Mouse (Mus musculus): ENCODE data around the gene Atp1b2. TPM values are rescaled to one million over a fixed set of nuclear protein-coding genes. Genes with fewer than 3 reads are reported as not detected.

Atp1b2 gene
- total and polyA plus RNA-seq, 3 experiments, result 17.0 to 23.7 (median 20.3) TPM

DNA sequence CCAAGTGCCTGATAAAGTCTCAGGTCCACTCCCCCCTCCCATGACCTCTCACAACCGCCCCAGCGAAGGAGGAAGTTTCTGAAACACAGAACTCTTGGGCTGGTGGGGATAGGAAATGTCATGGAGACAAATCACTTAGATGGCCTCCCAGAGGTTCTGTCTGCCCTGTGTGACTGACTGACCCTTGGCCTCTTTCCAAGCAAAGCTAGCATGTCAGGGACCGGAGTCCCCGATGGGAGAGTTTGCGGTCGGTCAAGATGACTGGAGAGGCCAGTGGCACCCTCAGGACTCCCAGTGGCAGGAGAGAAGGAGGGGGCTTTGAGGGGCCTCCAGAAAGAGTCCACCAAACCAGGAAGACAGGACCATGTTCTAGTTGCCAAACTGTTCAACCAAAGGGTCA, 47.0 kb downstream of the Atp1b2 start:
- intact Hi-C loops (cut with DNase I), result no loop called here
- H3K4me1 ChIP-seq (ENCODE audit: control insufficient read depth, insufficient read depth, low read length), result no peaks in the 10 kb centered on the region
- no peak for TF ChIP-seq CTCF (IDR thresholded peaks at IDR 0.05)
- no peak for TF ChIP-seq EP300 (IDR thresholded peaks at IDR 0.05; ENCODE audit: insufficient read depth, low read depth, low read length)
- no peak for TF ChIP-seq POLR2A (IDR thresholded peaks at IDR 0.05; ENCODE audit: insufficient read depth, low read depth, low read length)
- H3K79me2 ChIP-seq (replicated peaks; ENCODE audit: control insufficient read depth, insufficient read depth, low read length), result no peaks in the 10 kb centered on the region
- no peaks in the 10 kb centered on the region for H3K36me3 ChIP-seq (ENCODE audit: control insufficient read depth, insufficient read depth, low read length)
- no peak overlapping the region for H3K9ac ChIP-seq (ENCODE audit: low read depth, low read length)
- H3K4me3 ChIP-seq, result no peak overlapping the region; the same call in 1 of the 2 replicates
- no peak for DNase-seq
- 21% methylated on average over 6 of the region's 6 CpGs for WGBS
- H3K27me3 ChIP-seq (ENCODE audit: control insufficient read depth, insufficient read depth, low read length), result 0 out of 2 replicates have a peak, but pooled peaks cover 1% of the 10 kb centered on the region
- H3K27ac ChIP-seq, result peak overlapping the region; percentile 65

- TF ChIP-seq EP300 (IDR thresholded peaks at IDR 0.05; ENCODE audit: insufficient read depth, low read depth, low read length), result no peak
- TF ChIP-seq POLR2A (IDR thresholded peaks at IDR 0.05; ENCODE audit: insufficient read depth, low read depth, low read length), result no peak
- TF ChIP-seq CTCF (IDR thresholded peaks at IDR 0.05), result no peak
- no peak for DNase-seq
- Histone ChIP-seq H3K4me3 (no peak overlapping the region), H3K9ac (ENCODE audit: low read depth, low read length) (no peak overlapping the region), H3K36me3 (ENCODE audit: control insufficient read depth, insufficient read depth, low read length) (no peaks in the 10 kb centered on the region), H3K4me1 (ENCODE audit: control insufficient read depth, insufficient read depth, low read length) (no peaks in the 10 kb centered on the region), H3K79me2 (replicated peaks; ENCODE audit: control insufficient read depth, insufficient read depth, low read length) (no peaks in the 10 kb centered on the region), H3K27ac (no peak overlapping the region), H3K27me3 (ENCODE audit: control insufficient read depth, insufficient read depth, low read length) (0 out of 2 replicates have a peak, but pooled peaks cover 1% of the 10 kb centered on the region)
- 67% methylated on average over 14 of the region's 14 CpGs for WGBS
- intact Hi-C loops (cut with DNase I), result no loop called here
Observed at GRCm38 (mm10) chr11:69557381-69557958, 48.3 kb downstream of the Atp1b2 start.

- DNase-seq, result no peak
- Histone ChIP-seq H3K79me2 (replicated peaks; ENCODE audit: control insufficient read depth, insufficient read depth, low read length) (no peaks in the 10 kb centered on the region), H3K27me3 (ENCODE audit: control insufficient read depth, insufficient read depth, low read length) (no peaks in the 10 kb centered on the region), H3K9ac (ENCODE audit: low read depth, low read length) (no peak overlapping the region), H3K4me1 (ENCODE audit: control insufficient read depth, insufficient read depth, low read length) (no peaks in the 10 kb centered on the region), H3K27ac (no peak overlapping the region), H3K36me3 (ENCODE audit: control insufficient read depth, insufficient read depth, low read length) (no peaks in the 10 kb centered on the region), H3K4me3 (no peak overlapping the region)
- intact Hi-C loops (cut with DNase I), result no loop called here
- TF ChIP-seq EP300 (IDR thresholded peaks at IDR 0.05; ENCODE audit: insufficient read depth, low read depth, low read length) (no peak), CTCF (IDR thresholded peaks at IDR 0.05) (no peak), POLR2A (IDR thresholded peaks at IDR 0.05; ENCODE audit: insufficient read depth, low read depth, low read length) (no peak)
- WGBS, result 47% methylated on average over 5 of the region's 5 CpGs
Observed at GRCm38 (mm10) chr11:69554539-69555140, 51.1 kb downstream of the Atp1b2 start.

GRCm38 (mm10) chr11:69553341-69553721, 52.4 kb downstream of the Atp1b2 start:
- no peak overlapping the region for H3K9ac ChIP-seq (ENCODE audit: low read depth, low read length)
- TF ChIP-seq CTCF (IDR thresholded peaks at IDR 0.05), result no peak
- TF ChIP-seq POLR2A (IDR thresholded peaks at IDR 0.05; ENCODE audit: insufficient read depth, low read depth, low read length), result no peak
- no peak for TF ChIP-seq EP300 (IDR thresholded peaks at IDR 0.05; ENCODE audit: insufficient read depth, low read depth, low read length)
- no peaks in the 10 kb centered on the region for H3K36me3 ChIP-seq (ENCODE audit: control insufficient read depth, insufficient read depth, low read length)
- DNase-seq, result no peak
- no peaks in the 10 kb centered on the region for H3K27me3 ChIP-seq (ENCODE audit: control insufficient read depth, insufficient read depth, low read length)
- H3K4me1 ChIP-seq (ENCODE audit: control insufficient read depth, insufficient read depth, low read length), result no peaks in the 10 kb centered on the region
- H3K27ac ChIP-seq, result no peak overlapping the region
- intact Hi-C loops (cut with DNase I), result no loop called here
- 53% methylated on average over 2 of the region's 2 CpGs for WGBS
- H3K4me3 ChIP-seq, result no peak overlapping the region
- no peaks in the 10 kb centered on the region for H3K79me2 ChIP-seq (replicated peaks; ENCODE audit: control insufficient read depth, insufficient read depth, low read length)

GRCm38 (mm10) chr11:69552622-69553340, 53.0 kb downstream of the Atp1b2 start:
- H3K27me3 ChIP-seq (ENCODE audit: control insufficient read depth, insufficient read depth, low read length), result no peaks in the 10 kb centered on the region
- H3K4me3 ChIP-seq, result no peak overlapping the region
- H3K36me3 ChIP-seq (ENCODE audit: control insufficient read depth, insufficient read depth, low read length), result no peaks in the 10 kb centered on the region
- H3K27ac ChIP-seq, result no peak overlapping the region
- DNase-seq, result no peak
- no peaks in the 10 kb centered on the region for H3K79me2 ChIP-seq (replicated peaks; ENCODE audit: control insufficient read depth, insufficient read depth, low read length)
- H3K4me1 ChIP-seq (ENCODE audit: control insufficient read depth, insufficient read depth, low read length), result no peaks in the 10 kb centered on the region
- WGBS, result 36% methylated on average over 14 of the region's 14 CpGs
- intact Hi-C loops (cut with DNase I), result no loop called here
- no peak overlapping the region for H3K9ac ChIP-seq (ENCODE audit: low read depth, low read length)
- no peak for TF ChIP-seq CTCF (IDR thresholded peaks at IDR 0.05)
- TF ChIP-seq EP300 (IDR thresholded peaks at IDR 0.05; ENCODE audit: insufficient read depth, low read depth, low read length), result no peak
- TF ChIP-seq POLR2A (IDR thresholded peaks at IDR 0.05; ENCODE audit: insufficient read depth, low read depth, low read length), result no peak

DNA sequence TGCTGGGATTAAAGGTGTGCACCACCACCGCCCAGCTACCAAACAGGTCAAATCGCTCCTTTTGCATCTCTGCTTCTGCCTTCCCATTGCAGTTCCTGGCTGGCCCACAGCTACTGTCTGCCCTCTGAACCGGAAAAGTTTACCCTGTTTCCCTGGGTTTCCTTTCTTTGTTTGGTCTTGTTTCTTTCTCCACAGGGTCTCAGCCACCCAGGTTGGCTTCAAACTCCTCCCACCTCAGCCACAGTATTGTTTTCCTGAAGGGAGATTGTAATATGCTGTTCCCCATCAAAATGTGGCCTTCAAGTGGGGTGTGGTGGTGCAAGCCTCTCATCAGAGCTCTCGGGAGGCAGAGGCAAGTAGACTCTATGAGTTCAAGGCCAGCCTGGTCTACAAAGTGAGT, 54.4 kb downstream of the Atp1b2 start:
- TF ChIP-seq POLR2A (IDR thresholded peaks at IDR 0.05; ENCODE audit: insufficient read depth, low read depth, low read length), result no peak
- TF ChIP-seq CTCF (IDR thresholded peaks at IDR 0.05), result no peak
- TF ChIP-seq EP300 (IDR thresholded peaks at IDR 0.05; ENCODE audit: insufficient read depth, low read depth, low read length), result no peak
- no peaks in the 10 kb centered on the region for H3K36me3 ChIP-seq (ENCODE audit: control insufficient read depth, insufficient read depth, low read length)
- H3K4me1 ChIP-seq (ENCODE audit: control insufficient read depth, insufficient read depth, low read length), result peaks cover 3% of the 10 kb centered on the region; the same call in 1 of the 2 replicates
- H3K27me3 ChIP-seq (ENCODE audit: control insufficient read depth, insufficient read depth, low read length), result no peaks in the 10 kb centered on the region
- no peak overlapping the region for H3K4me3 ChIP-seq
- intact Hi-C loops (cut with DNase I), result no loop called here
- H3K27ac ChIP-seq, result no peak overlapping the region
- 66% methylated on average over 4 of the region's 4 CpGs for WGBS
- H3K79me2 ChIP-seq (replicated peaks; ENCODE audit: control insufficient read depth, insufficient read depth, low read length), result no peaks in the 10 kb centered on the region
- DNase-seq, result no peak
- no peak overlapping the region for H3K9ac ChIP-seq (ENCODE audit: low read depth, low read length)

Small RNA genes lying within 50 kb of the gene (microRNA-seq; reads per million reads assigned to microRNA genes)
- gene Mir467f, result 0 reads per million in 2 experiments

Other genes with a start within 250 kb of the Atp1b2 start
Only the 30 nearest of the 32 such genes appear.
- 100 to 1,000 TPM; 102 to 113 TPM for gene Naa38, start 210.5 kb downstream of the Atp1b2 start, total RNA-seq (2021)
- 128 and 145 TPM in 2 replicates for gene Naa38, start 210.5 kb downstream of the Atp1b2 start, polyA plus RNA-seq (2012; rRNA removed)
- 10 to 100 TPM; 27.9 to 32.1 TPM for gene Cyb5d1, start 210.3 kb downstream of the Atp1b2 start, total RNA-seq (2021)
- 19.9 and 29.8 TPM in 2 replicates for gene Cyb5d1, start 210.3 kb downstream of the Atp1b2 start, polyA plus RNA-seq (2012; rRNA removed)
- gene Tmem88, start 207.7 kb downstream of the Atp1b2 start, total RNA-seq (2021), result 10 to 100 TPM; 20.4 to 21.4 TPM
- 61.4 and 66.4 TPM in 2 replicates for gene Tmem88, start 207.7 kb downstream of the Atp1b2 start, polyA plus RNA-seq (2012; rRNA removed)
- gene Kdm6b, start 192.3 kb downstream of the Atp1b2 start, total RNA-seq (2021), result 10 to 100 TPM; 19.7 to 27.8 TPM
- gene Kdm6b, start 192.3 kb downstream of the Atp1b2 start, polyA plus RNA-seq (2012; rRNA removed), result 6.5 and 8.6 TPM in 2 replicates
- gene Dnah2, start 56.8 kb downstream of the Atp1b2 start, total RNA-seq (2021), result under 1 TPM; 0.08 to 0.41 TPM
- 0.15 and 0.23 TPM in 2 replicates for gene Dnah2, start 56.8 kb downstream of the Atp1b2 start, polyA plus RNA-seq (2012; rRNA removed)
- 100 to 1,000 TPM in 1 of 2 experiments, 10 to 100 TPM in 1; 89.2 to 106 TPM for gene Efnb3, start 45.7 kb downstream of the Atp1b2 start, total RNA-seq (2021)
- 57.4 and 95.6 TPM in 2 replicates for gene Efnb3, start 45.7 kb downstream of the Atp1b2 start, polyA plus RNA-seq (2012; rRNA removed)
- gene Wrap53, start 25.7 kb downstream of the Atp1b2 start, total RNA-seq (2021), result 1 to 10 TPM; 5.4 to 5.6 TPM
- 10.1 and 10.5 TPM in 2 replicates for gene Wrap53, start 25.7 kb downstream of the Atp1b2 start, polyA plus RNA-seq (2012; rRNA removed)
- gene Trp53, start 25.6 kb downstream of the Atp1b2 start, total RNA-seq (2021), result 10 to 100 TPM; 13.6 to 15.3 TPM
- gene Trp53, start 25.6 kb downstream of the Atp1b2 start, polyA plus RNA-seq (2012; rRNA removed), result 35.0 and 41.6 TPM in 2 replicates
- gene Shbg, start 12.0 kb upstream of the Atp1b2 start, total RNA-seq (2021), result not detected
- gene Shbg, start 12.0 kb upstream of the Atp1b2 start, polyA plus RNA-seq (2012; rRNA removed), result not detected in 2 replicates
- gene Sat2, start 16.1 kb upstream of the Atp1b2 start, total RNA-seq (2021), result 1 to 10 TPM; 1.8 to 1.9 TPM
- gene Sat2, start 16.1 kb upstream of the Atp1b2 start, polyA plus RNA-seq (2012; rRNA removed), result 4.5 and 6.1 TPM in 2 replicates
- gene Fxr2, start 27.0 kb upstream of the Atp1b2 start, total RNA-seq (2021), result 100 to 1,000 TPM in 1 of 2 experiments, 10 to 100 TPM in 1; 86.0 to 103 TPM
- gene Fxr2, start 27.0 kb upstream of the Atp1b2 start, polyA plus RNA-seq (2012; rRNA removed), result 61.2 and 112 TPM in 2 replicates
- gene Sox15, start 49.4 kb upstream of the Atp1b2 start, total RNA-seq (2021), result not detected
- gene Sox15, start 49.4 kb upstream of the Atp1b2 start, polyA plus RNA-seq (2012; rRNA removed), result not detected in 2 replicates
- 10 to 100 TPM; 13.7 to 14.2 TPM for gene Mpdu1, start 56.7 kb upstream of the Atp1b2 start, total RNA-seq (2021)
- 40.8 and 41.3 TPM in 2 replicates for gene Mpdu1, start 56.7 kb upstream of the Atp1b2 start, polyA plus RNA-seq (2012; rRNA removed)
- gene Cd68, start 60.2 kb upstream of the Atp1b2 start, total RNA-seq (2021), result 1 to 10 TPM; 7.4 to 7.6 TPM
- 7.0 and 14.8 TPM in 2 replicates for gene Cd68, start 60.2 kb upstream of the Atp1b2 start, polyA plus RNA-seq (2012; rRNA removed)
- 100 to 1,000 TPM; 173 to 198 TPM for gene Eif4a1, start 66.5 kb upstream of the Atp1b2 start, total RNA-seq (2021)
- gene Eif4a1, start 66.5 kb upstream of the Atp1b2 start, polyA plus RNA-seq (2012; rRNA removed), result 147 and 250 TPM in 2 replicates
- gene Senp3, start 76.1 kb upstream of the Atp1b2 start, total RNA-seq (2021), result 10 to 100 TPM; 31.1 to 33.2 TPM
- gene Senp3, start 76.1 kb upstream of the Atp1b2 start, polyA plus RNA-seq (2012; rRNA removed), result 35.1 and 51.8 TPM in 2 replicates
- 1 to 10 TPM; 1.4 to 3.2 TPM for gene Tnfsf13, start 79.8 kb upstream of the Atp1b2 start, total RNA-seq (2021)
- 2.9 and 4.0 TPM in 2 replicates for gene Tnfsf13, start 79.8 kb upstream of the Atp1b2 start, polyA plus RNA-seq (2012; rRNA removed)
- gene Tnfsf12, start 89.9 kb upstream of the Atp1b2 start, total RNA-seq (2021), result 10 to 100 TPM; 18.4 to 21.9 TPM
- 29.2 and 32.0 TPM in 2 replicates for gene Tnfsf12, start 89.9 kb upstream of the Atp1b2 start, polyA plus RNA-seq (2012; rRNA removed)
- 1 to 10 TPM; 2.8 to 3.2 TPM for gene Tnfsfm13, start 90.2 kb upstream of the Atp1b2 start, total RNA-seq (2021)
- 3.7 and 4.7 TPM in 2 replicates for gene Tnfsfm13, start 90.2 kb upstream of the Atp1b2 start, polyA plus RNA-seq (2012; rRNA removed)
- 10 to 100 TPM; 25.3 to 30.4 TPM for gene Polr2a, start 152.7 kb upstream of the Atp1b2 start, total RNA-seq (2021)
- 15.6 and 20.2 TPM in 2 replicates for gene Polr2a, start 152.7 kb upstream of the Atp1b2 start, polyA plus RNA-seq (2012; rRNA removed)
- not detected for gene Slc35g3, start 156.0 kb upstream of the Atp1b2 start, total RNA-seq (2021)
- gene Slc35g3, start 156.0 kb upstream of the Atp1b2 start, polyA plus RNA-seq (2012; rRNA removed), result 0.35 TPM in 1 of 2 replicates, not detected in the other
- 10 to 100 TPM; 42.9 to 47.9 TPM for gene Zbtb4, start 160.0 kb upstream of the Atp1b2 start, total RNA-seq (2021)
- 19.8 and 25.4 TPM in 2 replicates for gene Zbtb4, start 160.0 kb upstream of the Atp1b2 start, polyA plus RNA-seq (2012; rRNA removed)
- gene Chrnb1, start 190.0 kb upstream of the Atp1b2 start, total RNA-seq (2021), result 1 to 10 TPM; 4.1 TPM
- 10.3 and 16.4 TPM in 2 replicates for gene Chrnb1, start 190.0 kb upstream of the Atp1b2 start, polyA plus RNA-seq (2012; rRNA removed)
- gene Fgf11, start 195.9 kb upstream of the Atp1b2 start, total RNA-seq (2021), result 1 to 10 TPM; 1.9 to 2.5 TPM
- 3.3 and 4.3 TPM in 2 replicates for gene Fgf11, start 195.9 kb upstream of the Atp1b2 start, polyA plus RNA-seq (2012; rRNA removed)
- gene Tmem102, start 199.7 kb upstream of the Atp1b2 start, total RNA-seq (2021), result under 1 TPM; 0.25 to 0.29 TPM
- 0.44 and 0.47 TPM in 2 replicates for gene Tmem102, start 199.7 kb upstream of the Atp1b2 start, polyA plus RNA-seq (2012; rRNA removed)
- not detected for gene Gm39566, start 209.4 kb upstream of the Atp1b2 start, total RNA-seq (2021)
- gene Gm39566, start 209.4 kb upstream of the Atp1b2 start, polyA plus RNA-seq (2012; rRNA removed), result 0.02 and 0.09 TPM in 2 replicates
- not detected for gene Spem2, start 212.5 kb upstream of the Atp1b2 start, total RNA-seq (2021)
- 0.15 and 0.20 TPM in 2 replicates for gene Spem2, start 212.5 kb upstream of the Atp1b2 start, polyA plus RNA-seq (2012; rRNA removed)
- gene Spem1, start 216.2 kb upstream of the Atp1b2 start, total RNA-seq (2021), result not detected
- 0.23 and 0.32 TPM in 2 replicates for gene Spem1, start 216.2 kb upstream of the Atp1b2 start, polyA plus RNA-seq (2012; rRNA removed)
- gene Nlgn2, start 231.8 kb upstream of the Atp1b2 start, total RNA-seq (2021), result 1 to 10 TPM; 3.4 to 5.0 TPM
- gene Nlgn2, start 231.8 kb upstream of the Atp1b2 start, polyA plus RNA-seq (2012; rRNA removed), result 6.0 and 6.7 TPM in 2 replicates
- gene Tmem256, start 232.6 kb upstream of the Atp1b2 start, total RNA-seq (2021), result 100 to 1,000 TPM; 214 to 254 TPM
- gene Tmem256, start 232.6 kb upstream of the Atp1b2 start, polyA plus RNA-seq (2012; rRNA removed), result 308 and 350 TPM in 2 replicates

Data from heart, adult 2 months (tissue).